Comparison of ENCODE assay signal across 23 mouse cellular contexts in the genomic region with DNA sequence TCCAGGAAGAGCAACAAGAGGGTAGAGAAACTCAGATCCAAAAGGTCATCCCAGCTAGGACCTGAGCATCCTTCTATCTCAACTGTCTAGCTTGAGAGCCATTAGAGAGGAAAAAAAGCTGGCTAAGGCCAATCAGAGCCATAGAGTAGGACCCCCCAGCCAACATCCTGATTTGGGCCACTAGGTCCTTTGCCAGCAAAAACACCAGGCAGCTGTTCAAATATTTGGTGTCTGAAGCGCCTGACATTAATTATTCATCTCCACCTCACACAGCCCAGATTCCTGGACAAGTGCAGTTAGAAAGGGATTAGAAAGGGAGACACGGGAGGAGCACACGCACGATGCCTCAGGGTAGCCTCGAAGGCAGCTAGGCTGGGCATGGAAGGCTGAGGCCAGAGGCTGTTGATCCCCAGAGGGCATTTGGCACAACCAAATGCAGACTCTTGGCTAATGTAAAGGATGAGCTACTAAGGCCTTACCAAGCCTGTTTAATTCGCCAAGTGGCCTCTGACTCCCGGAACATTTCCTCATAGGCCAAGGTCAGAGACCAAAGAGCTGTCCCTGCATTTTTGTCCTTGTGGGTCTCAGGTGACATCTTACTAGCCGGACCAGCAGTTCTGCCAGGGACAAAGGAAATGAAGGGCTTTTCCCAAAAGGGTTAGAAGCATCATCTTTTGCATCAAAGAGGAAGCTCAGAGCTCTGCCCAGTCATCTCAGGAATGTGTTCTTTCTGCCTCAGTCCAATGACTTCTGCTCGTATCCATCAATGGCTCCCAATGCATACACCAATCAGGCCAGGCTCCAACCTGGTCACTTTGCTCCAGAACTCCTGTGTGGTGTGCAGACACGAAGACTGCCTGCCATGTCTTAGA. TPM values are rescaled to one million over a fixed set of nuclear protein-coding genes. Genes with fewer than 3 reads are reported as not detected.
A peak's percentile ranks its signal among the peaks of the same experiment; 100 is the strongest.
DNase-seq lines count a peak whose midpoint lies in the region; ATAC-seq lines count a peak whose summit lies in the region.
"Had no signal": no experiment of that assay in that cellular context is flagged by ENCODE, and none has a peak within 500 bp of the region (broad histone marks: within the 10 kb centered on the region; RNA-seq: fewer than 3 reads in every experiment).

No protein-coding gene starts in this region.

- H3K9ac ChIP-seq in hindbrain, embryonic 12.5 days: no peak overlapping the region
- no peak overlapping the region for H3K9ac ChIP-seq in hindbrain, embryonic 11.5 days (ENCODE audit: low read depth, low read length)
- no peak overlapping the region for H3K9ac ChIP-seq in midbrain, embryonic 11.5 days (ENCODE audit: low read length)
- no peak overlapping the region for H3K9ac ChIP-seq in midbrain, embryonic 15.5 days
- no peak overlapping the region for H3K9ac ChIP-seq in forebrain, embryonic 13.5 days
- H3K9ac ChIP-seq: intestine, embryonic 15.5 days; kidney, embryonic 15.5 days; neural tube, embryonic 12.5 days had no signal

- no peak overlapping the region for H3K4me3 ChIP-seq in hindbrain, embryonic 12.5 days
- H3K4me3 ChIP-seq in hindbrain, embryonic 11.5 days (ENCODE audit: low read depth, low read length): no peak overlapping the region
- H3K4me3 ChIP-seq in midbrain, embryonic 11.5 days (ENCODE audit: low read depth, low read length): no peak overlapping the region
- no peak overlapping the region for H3K4me3 ChIP-seq in midbrain, embryonic 15.5 days
- H3K4me3 ChIP-seq in forebrain, embryonic 13.5 days: no peak overlapping the region
- H3K4me3 ChIP-seq: embryonic facial prominence, embryonic 10.5 days; heart, adult 2 months; intestine, embryonic 15.5 days; kidney, embryonic 15.5 days; neural tube, embryonic 12.5 days had no signal

- H3K27me3 ChIP-seq in hindbrain, embryonic 12.5 days: no peaks in the 10 kb centered on the region
- no peaks in the 10 kb centered on the region for H3K27me3 ChIP-seq in hindbrain, embryonic 11.5 days (ENCODE audit: control insufficient read depth, insufficient read depth, low read length)
- H3K27me3 ChIP-seq in midbrain, embryonic 11.5 days (ENCODE audit: control insufficient read depth, insufficient read depth, low read length): peaks cover 55% of the 10 kb centered on the region
- 0 out of 2 replicates have a peak, but pooled peaks cover 6% of the 10 kb centered on the region for H3K27me3 ChIP-seq in midbrain, embryonic 15.5 days (replicated peaks)
- H3K27me3 ChIP-seq in forebrain, embryonic 13.5 days: no peaks in the 10 kb centered on the region
- H3K27me3 ChIP-seq: intestine, embryonic 15.5 days; neural tube, embryonic 12.5 days had no signal

- no peaks in the 10 kb centered on the region; the same call in 1 of the 2 replicates for H3K9me3 ChIP-seq in hindbrain, embryonic 12.5 days (replicated peaks)
- H3K9me3 ChIP-seq in hindbrain, embryonic 11.5 days (ENCODE audit: control insufficient read depth, low read length): no peaks in the 10 kb centered on the region
- peaks cover 8% of the 10 kb centered on the region; the same call in 1 of the 2 replicates for H3K9me3 ChIP-seq in midbrain, embryonic 11.5 days (ENCODE audit: control insufficient read depth, low read length)
- no peaks in the 10 kb centered on the region for H3K9me3 ChIP-seq in midbrain, embryonic 15.5 days
- peaks cover 10% of the 10 kb centered on the region for H3K9me3 ChIP-seq in forebrain, embryonic 13.5 days (replicated peaks)
- H3K9me3 ChIP-seq: intestine, embryonic 15.5 days had no signal

- H3K36me3 ChIP-seq in hindbrain, embryonic 12.5 days: peaks cover 78% of the 10 kb centered on the region
- H3K36me3 ChIP-seq in hindbrain, embryonic 11.5 days (ENCODE audit: control insufficient read depth, insufficient read depth, low read length): peaks cover 23% of the 10 kb centered on the region
- H3K36me3 ChIP-seq in midbrain, embryonic 11.5 days (ENCODE audit: control insufficient read depth, insufficient read depth, low read length): peaks cover 38% of the 10 kb centered on the region
- peaks cover 24% of the 10 kb centered on the region for H3K36me3 ChIP-seq in midbrain, embryonic 15.5 days (replicated peaks)
- peaks cover 100% of the 10 kb centered on the region for H3K36me3 ChIP-seq in forebrain, embryonic 13.5 days (ENCODE audit: poor library complexity, severe bottlenecking)

- H3K4me2 ChIP-seq in hindbrain, embryonic 12.5 days (replicated peaks): no peak overlapping the region
- H3K4me2 ChIP-seq in hindbrain, embryonic 11.5 days (replicated peaks; ENCODE audit: low read depth, low read length): no peak overlapping the region
- H3K4me2 ChIP-seq in midbrain, embryonic 11.5 days: no peak overlapping the region
- H3K4me2 ChIP-seq in midbrain, embryonic 15.5 days: no peak overlapping the region
- no peak overlapping the region for H3K4me2 ChIP-seq in forebrain, embryonic 13.5 days
- H3K4me2 ChIP-seq: intestine, embryonic 15.5 days; kidney, embryonic 15.5 days; neural tube, embryonic 12.5 days had no signal

- peak; percentile 61 to 87 for DNase-seq in adrenal gland, adult (ENCODE audit: inconsistent age in 2 of 2, low spot score in 1 of 2)
- no peak for DNase-seq in adrenal gland, postnatal 4 days (ENCODE audit: low spot score in 2 of 2)
- DNase-seq in hindbrain, embryonic 11.5 days (ENCODE audit: low spot score): no peak
- no peak for DNase-seq in midbrain, embryonic 11.5 days (ENCODE audit: low spot score, missing footprints)
- no peak for DNase-seq in right cerebral cortex, postnatal 4 days
- DNase-seq: cerebellum, adult 9-10 months; gastrocnemius, postnatal 25 days; heart, adult 2 months; heart, postnatal 4 days; layer of hippocampus, postnatal 36 days; lung, postnatal 10 days; thymus, postnatal 14 days had no signal

- ATAC-seq in hindbrain, embryonic 12.5 days (ENCODE audit: low FRiP score): no peak
- no peak for ATAC-seq in hindbrain, embryonic 11.5 days (ENCODE audit: low FRiP score)
- ATAC-seq in midbrain, embryonic 11.5 days (ENCODE audit: low FRiP score): peak; percentile 23; the same call in 1 of the 2 replicates
- ATAC-seq in midbrain, embryonic 15.5 days (replicated peaks): no peak
- no peak for ATAC-seq in forebrain, embryonic 13.5 days
- ATAC-seq: forebrain, embryonic 14.5 days; intestine, embryonic 15.5 days had no signal

- peak overlapping the region; percentile 4; the same call in 1 of the 2 replicates for H3K27ac ChIP-seq in hindbrain, embryonic 12.5 days
- H3K27ac ChIP-seq in hindbrain, embryonic 11.5 days (ENCODE audit: low read depth, low read length): no peak overlapping the region
- no peak overlapping the region for H3K27ac ChIP-seq in midbrain, embryonic 11.5 days (ENCODE audit: low read depth, low read length)
- no peak overlapping the region for H3K27ac ChIP-seq in midbrain, embryonic 15.5 days
- no peak overlapping the region for H3K27ac ChIP-seq in forebrain, embryonic 13.5 days
- H3K27ac ChIP-seq: embryonic facial prominence, embryonic 10.5 days; heart, adult 2 months; intestine, embryonic 15.5 days; kidney, embryonic 15.5 days; neural tube, embryonic 12.5 days had no signal

- WGBS in hindbrain, embryonic 12.5 days: 77% methylated on average over 10 of the region's 10 CpGs
- 80% methylated on average over 10 of the region's 10 CpGs for WGBS in hindbrain, embryonic 11.5 days
- WGBS in midbrain, embryonic 11.5 days: 70% methylated on average over 10 of the region's 10 CpGs
- WGBS in midbrain, embryonic 15.5 days: 51% methylated on average over 10 of the region's 10 CpGs
- 77% methylated on average over 10 of the region's 10 CpGs for WGBS in forebrain, embryonic 13.5 days

- H3K4me1 ChIP-seq in hindbrain, embryonic 12.5 days: peaks cover 63% of the 10 kb centered on the region
- H3K4me1 ChIP-seq in hindbrain, embryonic 11.5 days (replicated peaks; ENCODE audit: control insufficient read depth, insufficient read depth, low read length): peaks cover 10% of the 10 kb centered on the region
- peaks cover 26% of the 10 kb centered on the region for H3K4me1 ChIP-seq in midbrain, embryonic 11.5 days (ENCODE audit: control insufficient read depth, insufficient read depth, low read length)
- peaks cover 34% of the 10 kb centered on the region for H3K4me1 ChIP-seq in midbrain, embryonic 15.5 days
- peaks cover 18% of the 10 kb centered on the region for H3K4me1 ChIP-seq in forebrain, embryonic 13.5 days

RNA-seq across cellular contexts. Expression of a gene that starts 26.7 kb away (rescaled TPM):
- 1 to 10 TPM; 2.0 to 2.3 TPM for total RNA-seq in adrenal gland, postnatal 4 days (2021)
- 0.78 and 1.3 TPM in 2 replicates for polyA plus RNA-seq in hindbrain, embryonic 12.5 days (2016; fragmentation: Nextera tagmentation; extraction: Ambion mirVana)
- polyA plus RNA-seq in hindbrain, embryonic 11.5 days (2014; fragmentation: Nextera tagmentation; extraction: Ambion mirVana): 0.53 TPM in 1 of 2 replicates, not detected in the other
- 0.34 and 0.40 TPM in 2 replicates for polyA plus RNA-seq in midbrain, embryonic 11.5 days (2014; fragmentation: Nextera tagmentation; extraction: Ambion mirVana)
- polyA plus RNA-seq in midbrain, embryonic 15.5 days (2015; fragmentation: Nextera tagmentation; extraction: Ambion mirVana): 1.8 TPM in 2 replicates
- polyA plus RNA-seq in forebrain, embryonic 13.5 days (2015; fragmentation: Nextera tagmentation; extraction: Ambion mirVana): 0.38 and 0.65 TPM in 2 replicates
- total RNA-seq: common myeloid progenitor, adult 5-6 weeks; gastrocnemius, postnatal 25 days; heart, adult 2 months; megakaryocyte progenitor cell, adult 5-6 weeks had no signal
- polyA plus RNA-seq: small intestine, adult 2 months had no signal

RNA-seq across cellular contexts. Expression of a gene that starts 26.9 kb away (rescaled TPM):
- 10 to 100 TPM; 50.7 to 56.9 TPM for total RNA-seq in adrenal gland, postnatal 4 days (2021)
- polyA plus RNA-seq in hindbrain, embryonic 12.5 days (2016; fragmentation: Nextera tagmentation; extraction: Ambion mirVana): 9.0 and 9.6 TPM in 2 replicates
- polyA plus RNA-seq in hindbrain, embryonic 11.5 days (2014; fragmentation: Nextera tagmentation; extraction: Ambion mirVana): 11.4 and 13.1 TPM in 2 replicates
- 7.5 and 8.4 TPM in 2 replicates for polyA plus RNA-seq in midbrain, embryonic 11.5 days (2014; fragmentation: Nextera tagmentation; extraction: Ambion mirVana)
- polyA plus RNA-seq in midbrain, embryonic 15.5 days (2015; fragmentation: Nextera tagmentation; extraction: Ambion mirVana): 9.6 and 11.1 TPM in 2 replicates
- 6.7 and 6.9 TPM in 2 replicates for polyA plus RNA-seq in forebrain, embryonic 13.5 days (2015; fragmentation: Nextera tagmentation; extraction: Ambion mirVana)
- total RNA-seq: common myeloid progenitor, adult 5-6 weeks had no signal

Comparison
In these comparisons a context has a peak if more than half of its experiments do, and no peak if none do; other contexts are left out.
1. DNase-seq: peak in adrenal gland, adult (2 of 2); none in adrenal gland, postnatal 4 days (0 of 2), hindbrain, embryonic 11.5 days (single experiment), midbrain, embryonic 11.5 days (single experiment) and right cerebral cortex, postnatal 4 days (single experiment).